Mouse (Mus musculus) c-Kit-positive CD71-positive TER-119-positive erythroid progenitor cells, embryonic 14.5 days (primary cell): ENCODE results near the gene Grm7.

Experiments
- DNase-seq: peaks from one replicate; pipeline ENCODE4 v3.0.0-alpha.2; 2013; ENCODE audit warnings: low spot score

The Grm7 gene

DNA sequence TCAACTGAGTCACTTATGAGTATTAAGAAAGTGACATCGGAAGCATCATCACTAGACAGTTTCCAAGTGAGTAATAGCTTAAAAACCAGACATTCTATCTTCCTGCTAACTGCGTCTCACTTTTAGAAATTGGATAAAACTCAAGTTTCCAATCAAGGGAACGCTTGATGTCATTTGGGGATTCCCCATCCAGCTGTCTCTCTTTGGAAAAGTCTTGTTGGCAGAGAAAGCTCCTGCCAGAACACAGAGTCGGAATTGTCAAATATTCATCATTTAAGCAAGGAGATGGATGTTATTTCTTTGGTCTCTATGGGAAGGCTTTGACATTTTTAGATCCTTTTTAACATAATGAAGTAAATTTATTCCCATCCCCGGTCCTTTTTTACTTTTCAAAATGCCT lies 336.6 kb downstream of the Grm7 start:
- DNase-seq = no peak

DNA sequence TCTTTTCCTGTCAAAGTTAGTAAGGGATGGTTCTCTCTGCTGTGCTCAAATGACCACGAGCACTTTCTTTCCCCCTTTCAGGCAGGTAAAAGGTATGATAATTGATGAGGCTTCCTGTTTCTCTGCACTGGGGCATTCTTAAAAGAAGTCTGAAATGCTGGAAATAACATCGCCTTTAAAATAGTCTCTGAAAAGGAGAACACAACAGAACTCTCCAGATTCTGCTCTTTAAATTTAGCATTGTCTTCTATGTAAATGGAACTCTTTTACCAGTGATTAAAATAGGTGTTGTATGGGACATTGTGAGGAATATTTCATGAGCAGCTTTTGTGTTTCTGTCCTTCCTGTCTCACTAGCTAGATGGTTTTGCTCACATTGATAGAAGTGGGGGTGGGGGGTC lies 393.7 kb downstream of the Grm7 start:
- no peak for DNase-seq

DNA sequence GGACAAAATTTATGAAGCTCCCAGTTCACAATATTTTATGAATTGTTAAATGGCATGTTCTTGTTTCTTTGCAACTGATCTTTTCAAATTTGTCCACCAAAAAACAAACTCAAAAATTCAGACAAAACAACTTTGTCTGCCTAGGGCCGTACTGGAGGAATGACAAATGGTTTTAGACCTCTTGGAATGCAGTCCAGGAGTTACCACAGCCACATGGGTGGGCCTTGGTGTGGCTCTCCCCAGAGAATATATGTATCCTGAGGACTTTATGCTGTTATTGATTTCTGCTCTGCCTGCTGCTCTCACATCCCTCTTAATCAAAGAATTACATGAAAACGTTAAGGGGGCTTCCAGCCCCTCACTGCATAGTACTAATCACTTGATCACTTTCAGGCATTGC lies 400.5 kb downstream of the Grm7 start:
- DNase-seq = no peak

DNA sequence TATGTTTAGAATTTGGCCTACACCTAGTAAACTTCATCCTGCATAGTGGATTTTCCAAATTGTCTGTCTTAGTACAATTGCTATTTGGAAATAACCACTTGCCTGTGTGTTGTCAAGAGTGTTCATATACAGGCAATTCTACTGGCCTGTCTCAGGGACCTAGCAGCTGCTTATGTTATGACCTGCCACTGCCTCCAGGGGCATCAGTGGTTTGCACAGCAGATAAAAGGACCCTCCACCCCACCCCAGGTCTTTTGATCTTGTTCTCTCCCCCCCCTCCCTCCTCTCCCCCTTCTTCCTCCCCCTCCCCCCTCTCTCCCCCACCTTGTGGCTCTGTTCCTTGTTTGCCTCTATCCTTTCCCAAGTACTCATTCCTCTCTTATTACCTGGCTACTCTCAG lies 403.9 kb downstream of the Grm7 start:
- no peak for DNase-seq

DNA sequence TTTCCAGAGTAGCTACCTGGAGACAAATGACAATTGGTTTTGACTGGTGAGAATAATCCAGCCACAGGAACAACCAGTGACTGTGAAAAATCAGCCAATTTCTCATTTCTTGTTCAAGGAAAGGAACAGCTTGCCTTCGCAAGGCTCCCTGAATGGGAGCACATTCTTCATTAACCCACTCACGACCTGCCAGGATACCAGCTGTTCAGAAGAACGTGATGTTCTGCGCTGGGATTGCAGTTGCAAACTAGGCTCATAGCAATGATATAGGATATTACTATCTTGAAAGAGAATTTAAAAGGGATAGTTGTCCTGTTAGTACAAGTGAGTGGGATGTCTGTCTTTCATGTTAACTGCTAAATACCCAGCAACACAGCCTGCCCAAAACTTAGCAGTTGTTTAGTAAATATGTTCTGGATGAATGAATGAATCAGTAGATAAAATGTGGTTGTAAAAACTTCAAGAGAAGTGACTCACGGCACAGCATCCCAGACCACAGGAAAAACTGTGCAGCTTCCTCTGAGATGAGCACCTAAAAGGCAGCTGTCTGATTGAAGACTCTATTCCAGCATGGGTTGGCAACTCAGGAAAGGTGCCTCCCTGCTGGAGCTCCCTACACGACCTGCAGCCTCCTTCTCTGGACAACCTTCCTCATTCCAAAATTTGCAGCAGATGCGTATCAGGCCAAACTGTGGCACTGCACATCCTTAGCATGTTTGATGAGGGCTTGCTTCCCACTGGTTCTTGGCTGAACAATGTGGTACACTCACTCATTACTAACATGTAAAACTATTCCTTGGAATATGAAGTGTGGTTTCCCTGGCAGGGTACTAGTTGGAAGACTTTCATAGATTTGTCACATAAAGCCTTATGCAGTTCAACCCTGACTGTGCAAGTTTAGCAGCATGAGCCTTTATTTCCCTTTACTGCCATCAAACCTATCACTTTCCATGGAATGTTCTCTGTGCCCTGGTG lies 408.9 kb downstream of the Grm7 start:
- no peak for DNase-seq

DNA sequence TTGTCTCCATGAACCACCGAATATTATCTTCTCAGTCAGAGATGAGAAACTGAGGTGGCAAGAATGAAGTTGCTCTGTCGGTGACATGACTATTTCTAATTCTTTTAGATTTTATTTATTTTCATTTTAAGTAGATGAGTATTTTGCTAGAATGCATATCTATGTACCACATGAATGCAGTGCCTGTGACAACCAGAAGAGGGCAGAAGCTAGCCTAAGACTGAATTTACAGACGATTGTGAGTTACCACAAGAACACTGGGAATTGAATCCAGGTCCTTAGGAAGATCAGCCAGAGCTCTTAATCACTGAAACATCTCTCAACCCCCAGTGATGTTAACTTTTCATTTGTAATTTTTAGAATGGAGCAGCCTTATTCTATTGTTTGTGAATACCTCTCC lies 412.4 kb downstream of the Grm7 start:
- DNase-seq = no peak

DNA sequence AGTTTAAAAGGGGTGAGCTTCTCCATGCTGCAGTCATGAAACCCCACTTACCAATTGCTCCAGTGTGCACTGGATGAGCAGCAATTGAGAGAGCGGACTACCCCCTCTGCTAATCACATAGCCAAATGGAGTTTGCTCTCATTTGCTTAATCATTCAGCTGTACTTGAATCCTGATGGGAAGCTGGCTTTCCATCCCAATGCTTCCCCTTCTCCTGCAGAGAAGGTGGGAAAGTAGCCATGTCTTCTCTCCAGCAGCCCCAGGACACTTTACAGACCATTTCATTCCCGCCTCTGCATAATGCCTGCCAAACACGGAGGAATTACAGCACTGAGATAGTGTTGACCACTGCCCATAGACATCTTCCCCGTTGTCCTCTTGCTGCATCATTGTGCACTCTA lies 414.6 kb downstream of the Grm7 start:
- DNase-seq = no peak

DNA sequence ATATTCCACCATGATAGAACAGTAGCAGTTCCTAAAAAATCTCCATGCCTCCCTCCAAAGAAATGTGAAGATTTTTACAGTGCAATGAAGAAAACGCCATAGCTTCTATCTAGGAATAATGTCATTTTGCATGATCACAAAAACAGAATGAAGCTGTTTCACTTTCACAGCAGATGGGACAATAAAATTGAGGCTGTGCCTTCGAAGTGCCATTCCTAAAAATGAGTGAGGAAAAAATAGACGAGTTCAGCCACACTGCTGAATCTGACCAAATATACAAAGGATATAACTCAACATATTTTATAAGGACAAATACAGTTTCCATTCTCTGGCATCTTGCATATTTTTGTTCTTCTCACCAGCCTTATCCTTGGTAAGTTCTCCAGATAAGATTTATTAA lies 439.2 kb downstream of the Grm7 start:
- no peak for DNase-seq

DNA sequence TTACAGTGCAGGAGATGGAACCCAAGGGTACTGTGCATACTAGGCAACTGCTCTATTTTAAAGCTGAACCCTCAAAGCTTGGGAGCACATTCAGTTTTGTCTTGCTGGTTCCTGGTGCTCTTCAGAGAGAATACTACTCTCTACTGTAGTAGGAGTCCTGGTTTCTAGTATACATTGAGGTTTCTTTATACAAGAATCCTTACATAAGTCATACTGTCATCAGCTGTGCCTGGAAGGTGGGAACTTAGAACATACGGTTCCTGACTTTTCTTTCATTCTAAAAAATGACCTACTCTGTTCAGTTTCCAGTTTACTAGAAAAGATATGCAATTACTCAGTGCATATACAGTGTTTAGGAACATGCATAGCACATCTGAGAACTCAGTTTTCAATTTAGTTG lies 449.4 kb downstream of the Grm7 start:
- no peak for DNase-seq

DNA sequence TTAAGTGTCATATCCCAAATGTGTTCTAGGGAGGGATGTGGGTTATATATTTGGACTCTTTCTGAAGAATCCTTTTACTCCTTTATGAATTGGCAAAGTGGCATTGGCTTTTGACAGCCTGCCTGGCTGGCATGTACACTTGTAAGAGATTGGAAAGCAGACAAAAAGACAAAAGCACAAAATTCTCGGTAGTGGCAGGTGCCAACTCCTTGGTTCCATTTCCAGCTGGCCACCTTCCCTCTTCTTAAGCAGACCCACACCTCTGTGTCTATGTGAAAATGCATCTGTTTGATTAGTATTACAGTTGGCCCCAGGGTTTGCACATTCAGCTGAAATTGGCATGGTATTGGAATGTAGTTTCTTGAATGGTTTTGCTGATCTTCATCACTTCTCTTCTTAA lies 460.1 kb downstream of the Grm7 start:
- DNase-seq = no peak

DNA sequence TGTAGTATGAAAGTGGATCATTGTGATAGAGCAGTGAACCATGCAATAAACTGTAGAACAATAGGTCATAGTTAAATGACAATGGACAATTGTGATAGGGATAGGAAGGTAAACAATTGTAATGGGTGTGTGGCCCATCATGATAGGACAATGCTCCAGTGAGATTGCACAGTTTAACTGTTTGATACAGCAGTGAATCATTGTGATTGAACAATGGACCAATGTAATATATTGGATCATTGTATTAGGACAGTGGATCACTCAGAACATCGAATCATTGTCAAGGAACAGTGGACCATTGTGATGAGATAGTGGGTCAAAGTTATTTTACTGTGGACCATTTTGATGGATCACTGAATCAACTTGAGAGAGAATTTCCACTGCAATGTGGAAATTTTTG lies 515.7 kb downstream of the Grm7 start:
- DNase-seq = no peak

DNA sequence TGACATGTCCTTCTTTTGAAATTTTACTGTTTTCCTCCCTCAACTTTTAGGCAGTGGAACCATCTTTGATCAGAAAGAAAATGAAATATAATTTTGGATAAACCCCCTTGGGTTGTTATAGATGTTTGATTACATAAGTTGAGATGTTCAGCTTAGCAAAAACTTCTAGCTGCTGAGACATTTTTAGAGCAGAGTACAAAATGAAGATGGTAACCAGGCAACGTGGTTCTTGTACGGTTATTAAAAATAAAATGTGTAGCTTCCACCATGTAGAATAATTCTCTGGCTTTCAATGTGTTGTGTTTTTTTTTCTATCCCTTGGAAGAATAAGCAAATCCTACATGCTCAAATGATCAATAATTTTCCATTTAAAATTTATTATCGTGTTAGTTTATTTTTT lies 550.0 kb downstream of the Grm7 start:
- no peak for DNase-seq

DNA sequence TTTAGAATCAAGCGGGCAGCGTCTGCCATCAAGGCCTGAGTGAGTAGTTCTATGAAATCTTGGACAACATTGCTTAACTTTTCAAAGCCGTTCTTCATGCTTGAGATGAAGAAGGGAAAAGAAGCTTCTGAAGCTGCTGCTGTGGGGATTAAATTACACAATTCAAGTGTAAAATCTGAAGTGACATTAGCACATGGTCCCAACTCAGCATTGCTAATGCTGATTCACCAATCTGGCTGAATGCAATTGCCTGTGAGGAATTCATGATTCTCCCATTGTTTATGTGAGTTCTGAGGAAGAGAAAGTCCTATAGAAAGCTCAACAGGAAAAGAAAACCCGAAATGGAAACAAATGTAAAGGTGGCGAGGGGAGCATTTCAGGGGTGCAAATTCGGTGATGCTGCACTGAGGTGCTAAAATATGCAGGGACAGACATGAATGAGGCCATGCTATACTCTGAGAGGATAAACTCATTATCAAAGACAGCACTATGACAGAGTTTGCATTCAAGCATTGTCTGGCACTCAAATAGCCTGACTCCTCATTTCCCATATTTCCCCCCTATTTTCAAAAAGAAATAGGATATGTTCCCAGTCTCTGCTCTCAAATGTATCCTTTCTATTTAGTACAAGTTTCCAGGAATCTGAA lies 575.8 kb downstream of the Grm7 start:
- DNase-seq = no peak

DNA sequence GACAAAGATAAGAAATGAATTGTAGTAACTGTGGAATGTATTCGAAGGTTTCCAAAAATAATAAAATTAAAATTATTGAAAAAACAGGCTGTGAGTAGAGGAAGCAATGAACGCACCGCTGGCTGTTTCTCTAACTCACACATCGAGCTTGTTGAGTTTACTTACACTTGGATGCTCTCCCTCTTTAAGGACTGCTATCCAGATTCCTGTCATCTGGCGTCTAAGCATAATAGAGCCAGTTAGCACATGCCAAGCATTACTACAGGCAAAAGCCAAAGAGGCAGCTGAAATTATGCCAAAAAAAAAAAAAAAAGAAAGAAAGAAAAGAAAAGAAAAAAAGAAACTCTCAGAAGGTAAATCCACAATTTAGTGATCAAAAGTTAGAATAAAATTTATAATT lies 609.8 kb downstream of the Grm7 start:
- DNase-seq = no peak

DNA sequence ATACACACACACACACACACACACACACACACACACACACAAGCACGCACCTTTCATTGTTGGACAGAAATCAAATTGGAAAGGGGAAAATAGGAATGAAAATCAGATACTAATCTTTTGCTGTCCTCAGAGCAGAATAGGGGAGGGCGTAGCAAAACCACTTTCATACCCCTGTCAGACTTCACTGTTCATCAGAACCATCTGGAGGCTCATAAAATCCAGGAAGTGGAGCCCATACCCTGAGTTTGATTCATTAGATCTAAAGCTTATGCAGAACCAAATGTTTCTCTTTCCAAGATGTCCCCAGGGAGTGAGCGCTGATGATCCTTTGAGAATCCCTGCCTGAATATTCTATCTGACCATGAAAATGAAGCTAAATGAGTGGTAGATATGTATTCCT lies 611.6 kb downstream of the Grm7 start:
- no peak for DNase-seq

DNA sequence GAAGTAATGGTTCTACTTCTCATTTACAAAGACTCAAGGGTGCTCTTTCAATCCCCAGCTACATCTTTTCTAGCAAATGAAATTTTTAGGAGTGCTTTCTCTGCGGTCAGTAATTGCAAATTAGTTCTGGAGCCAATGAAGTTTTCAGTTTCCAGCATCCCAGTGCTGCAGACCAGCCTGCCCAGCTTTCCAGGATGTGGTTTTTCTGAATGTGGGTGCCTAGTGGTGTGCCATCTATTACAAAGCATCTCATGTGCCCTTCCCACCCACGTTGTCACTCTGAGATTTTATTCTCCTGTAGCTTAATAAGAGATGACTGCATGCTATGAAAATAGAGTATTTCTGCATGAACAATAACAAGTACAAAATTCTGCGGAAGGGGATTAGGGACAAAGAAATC lies 612.9 kb downstream of the Grm7 start:
- no peak for DNase-seq

DNA sequence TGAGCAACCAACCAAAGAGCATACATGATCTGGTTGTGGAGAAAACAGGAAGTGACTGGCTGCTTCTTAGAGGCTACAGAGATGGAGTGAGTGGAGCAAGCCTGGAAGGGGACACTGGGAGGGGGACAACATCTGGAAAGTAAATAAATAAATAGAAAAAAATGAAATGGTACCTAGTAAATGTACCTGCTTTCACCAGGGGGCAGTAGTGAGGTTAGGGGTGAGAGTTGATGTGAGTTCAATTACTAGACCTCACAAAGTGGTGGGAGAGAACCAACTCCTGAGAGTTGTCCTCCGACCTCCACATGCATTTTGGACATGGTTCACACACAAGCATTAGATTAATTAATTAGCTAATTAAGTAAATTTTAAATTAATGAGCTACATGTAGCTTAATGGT lies 615.8 kb downstream of the Grm7 start:
- DNase-seq = no peak

DNA sequence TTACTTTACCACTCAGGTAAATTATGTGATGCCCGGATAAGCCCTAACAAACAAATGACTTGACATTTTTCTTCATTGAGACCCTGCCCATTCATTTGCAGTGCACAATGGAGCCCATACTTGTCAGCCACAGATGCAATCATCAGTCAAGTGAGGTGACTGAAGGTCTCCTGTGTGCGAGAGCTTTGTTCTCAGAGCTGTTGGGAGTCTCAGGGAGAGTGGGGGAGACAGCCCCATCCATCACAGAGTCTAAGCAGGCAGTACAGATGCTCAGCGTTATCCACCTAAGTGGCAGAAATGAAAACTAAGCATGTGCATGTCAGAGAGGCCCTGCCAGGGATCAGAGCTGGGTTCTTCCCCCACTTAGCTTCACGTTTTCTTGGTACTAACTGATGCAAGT lies 631.3 kb downstream of the Grm7 start:
- no peak for DNase-seq

DNA sequence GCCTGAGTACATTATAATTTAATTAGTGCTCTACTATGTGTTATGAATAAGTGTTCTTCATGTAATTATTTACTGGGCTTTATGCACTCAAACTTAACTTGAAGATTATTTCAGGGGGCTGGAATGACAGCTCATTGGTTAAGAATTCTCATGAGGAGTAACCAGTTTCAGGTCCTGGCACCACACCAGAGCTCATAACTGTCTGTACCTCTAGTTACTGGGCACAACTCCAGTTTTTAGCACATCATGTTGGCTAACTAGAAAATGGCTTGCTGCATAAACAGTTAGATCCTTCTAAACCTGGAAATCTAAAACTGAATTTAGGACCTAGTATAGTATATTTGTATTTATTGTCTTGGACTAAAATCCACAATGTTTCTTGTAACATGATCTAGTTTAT lies 633.1 kb downstream of the Grm7 start:
- no peak for DNase-seq

DNA sequence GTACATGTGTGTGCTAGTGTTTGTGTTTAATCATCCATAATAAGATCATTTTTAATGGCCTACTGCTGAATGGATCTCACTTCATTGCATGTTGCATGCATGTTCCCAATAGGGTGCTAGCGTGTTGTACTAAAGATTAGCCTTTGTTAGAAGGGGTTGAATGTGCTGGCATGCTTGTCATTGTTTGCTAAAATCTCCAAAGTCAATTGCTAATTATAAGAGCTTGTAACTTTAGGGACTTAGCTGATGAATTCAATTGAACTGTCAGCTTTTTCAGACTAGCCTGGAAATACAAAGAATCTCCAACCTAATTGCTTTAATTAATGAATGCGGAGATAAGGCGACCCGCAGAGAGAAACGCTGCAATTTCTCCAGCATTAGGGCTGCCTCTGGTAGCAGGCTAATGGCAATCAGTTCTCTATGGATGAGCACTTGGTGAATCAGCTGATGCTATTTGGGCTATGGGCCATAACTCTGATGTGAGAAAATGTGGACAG lies 648.2 kb downstream of the Grm7 start:
- DNase-seq = no peak

DNA sequence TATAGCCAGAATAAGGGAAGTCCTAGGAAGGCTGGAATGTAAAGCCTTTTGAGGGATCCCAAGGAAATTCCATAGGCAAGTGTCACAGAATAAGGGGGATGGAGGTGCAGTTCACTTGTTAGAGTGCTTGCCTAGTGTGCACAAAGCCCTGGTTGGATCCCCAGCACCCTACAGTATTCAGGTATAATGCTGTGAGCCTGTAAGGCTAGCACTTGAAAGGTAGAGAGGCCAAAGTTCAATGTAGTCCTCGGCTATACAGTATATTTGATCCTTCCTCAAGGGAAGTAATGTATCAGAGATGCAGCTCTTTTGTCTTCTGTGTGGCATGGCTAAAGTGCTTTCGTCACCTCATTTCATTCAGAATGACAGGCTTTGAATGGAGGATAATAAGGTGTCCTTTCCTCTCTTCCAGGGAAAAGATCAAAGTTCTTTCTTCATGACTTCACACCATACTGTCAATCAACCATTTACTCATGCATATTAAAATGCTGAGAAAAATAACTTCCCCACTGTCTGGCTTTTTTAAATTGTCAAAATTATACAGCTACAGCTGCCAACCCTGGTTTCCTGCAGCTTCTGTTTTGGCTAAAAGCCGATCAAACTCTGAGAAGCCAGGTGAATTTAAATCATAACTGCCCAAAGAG lies 658.7 kb downstream of the Grm7 start:
- no peak for DNase-seq

DNA sequence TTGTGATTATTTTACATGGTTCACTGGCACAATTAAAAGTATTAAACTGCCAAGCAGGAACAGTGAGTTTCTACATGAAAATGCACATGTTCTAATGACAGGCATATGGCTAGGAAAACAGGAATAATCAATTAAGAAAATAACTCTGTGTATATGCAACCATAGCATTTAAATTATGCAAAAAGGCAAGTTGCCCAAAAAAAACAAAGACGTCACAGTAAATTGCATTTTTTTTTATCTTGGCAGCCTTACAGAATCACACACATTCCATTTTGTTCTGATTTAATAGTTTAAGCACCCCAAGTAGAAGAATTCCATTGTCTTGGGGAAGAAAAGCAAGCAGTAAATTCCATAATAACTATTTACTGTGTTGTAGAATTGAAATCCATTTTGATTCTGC lies 716.3 kb downstream of the Grm7 start:
- DNase-seq = no peak

DNA sequence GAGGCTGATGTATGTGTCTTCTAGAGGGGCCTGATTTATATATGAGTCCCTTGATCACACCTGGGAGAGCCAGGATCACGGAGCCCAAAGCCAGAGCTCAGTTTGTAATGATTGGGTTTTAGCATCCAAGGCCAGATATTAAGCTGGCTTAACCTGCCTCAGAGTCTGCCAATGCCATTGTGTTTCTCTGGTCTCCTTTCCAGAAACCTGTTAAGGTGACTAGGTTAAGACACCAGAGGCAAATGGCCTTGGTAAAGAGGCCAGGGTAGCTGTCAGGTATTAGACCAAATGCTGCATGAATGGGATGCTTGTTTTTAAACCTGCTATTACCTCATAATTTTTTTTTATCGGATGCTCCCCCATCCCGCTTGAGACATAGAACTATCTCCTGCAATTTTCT lies 722.7 kb downstream of the Grm7 start:
- DNase-seq = no peak
